Mouse (Mus musculus) kidney, embryonic 14.5 days (tissue): Measurements from ENCODE around the gene Katnal1. TPM values are rescaled to one million over a fixed set of nuclear protein-coding genes. Genes with fewer than 3 reads are reported as not detected.

Experiments
- ATAC-seq: fragments of 200-750 bp; cut with Nextera tagmentation; 2 replicates; pipeline ENCODE4 v1.8.0; 2017; ENCODE audit warnings: moderate number of reproducible peaks, mild to moderate bottlenecking, moderate TSS enrichment, moderate library complexity; ENCODE audit not compliant: low FRiP score, low TSS enrichment
- H3K27ac ChIP-seq: fragments of 300-500 bp; sonication (generic); 2 replicates; pipeline ENCODE4 v1.5.1; 2014; ENCODE audit warnings: low read depth, mild to moderate bottlenecking, low read length, moderate library complexity, mixed read lengths
- H3K27me3 ChIP-seq: fragments of 300-500 bp; sonication (generic); 2 replicates; pipeline ENCODE4 v1.6.1; 2014; ENCODE audit warnings: mild to moderate bottlenecking, low read length; ENCODE audit not compliant: control insufficient read depth, insufficient read depth
- H3K36me3 ChIP-seq: fragments of 300-500 bp; sonication (generic); 2 replicates; pipeline ENCODE4 v1.6.1; 2014; ENCODE audit warnings: low read length, mixed read lengths; ENCODE audit not compliant: control insufficient read depth, insufficient read depth
- H3K4me1 ChIP-seq: fragments of 300-500 bp; sonication (generic); 2 replicates; pipeline ENCODE4 v1.6.1; 2014; ENCODE audit warnings: low read length, mixed read lengths; ENCODE audit not compliant: control insufficient read depth, insufficient read depth
- H3K4me2 ChIP-seq: fragments of 300-500 bp; sonication (generic); replicated peaks from 2 replicates; pipeline ENCODE4 v1.6.1; 2014; ENCODE audit warnings: low read depth, mild to moderate bottlenecking, low read length
- H3K4me3 ChIP-seq: fragments of 300-500 bp; sonication (generic); 2 replicates; pipeline ENCODE4 v1.5.1; 2014; ENCODE audit warnings: mild to moderate bottlenecking, low read length
- H3K9ac ChIP-seq: fragments of 300-500 bp; sonication (generic); 2 replicates; pipeline ENCODE4 v1.6.1; 2014; ENCODE audit warnings: low read depth, mild to moderate bottlenecking, low read length, moderate library complexity
- H3K9me3 ChIP-seq: fragments of 300-500 bp; sonication (generic); 2 replicates; pipeline ENCODE4 v1.6.1; 2016; ENCODE audit warnings: low read length; ENCODE audit not compliant: control insufficient read depth
- WGBS: fragments of 180-500 bp; shearing (Covaris S2); extraction: QIAGEN DNeasy Blood & Tissue Kit; methylation state at CpG from one replicate; pipeline ENCODE4 v1.1.7; 2014; 5-methylcytosine and 5-hydroxymethylcytosine counted together
- polyA plus RNA-seq: library from polyadenylated mRNA; unstranded; fragments of >200 nt; fragmentation: Nextera tagmentation; extraction: Ambion mirVana; gene quantifications from 2 replicates; pipeline ENCODE4 v1.2.1, GENCODE M21; 2014

Gene Katnal1
- polyA plus RNA-seq, 1 experiment from 2014 or later: 13.3 TPM

GRCm38 (mm10) chr5:148927717-148928223 is 1.4 kb downstream of the Katnal1 start:
- Histone ChIP-seq H3K9me3 (no peaks in the 10 kb centered on the region), H3K27ac (no peak overlapping the region), H3K36me3 (peaks cover 3% of the 10 kb centered on the region; the same call in 1 of the 2 replicates), H3K4me3 (peak overlapping the region; percentile 78), H3K4me1 (peaks cover 17% of the 10 kb centered on the region), H3K27me3 (no peaks in the 10 kb centered on the region), H3K4me2 (peak overlapping the region; percentile 86), H3K9ac (peak overlapping the region; percentile 81)
- 39% methylated on average over 5 of the region's 5 CpGs for WGBS
- no peak for ATAC-seq

- H3K4me3 ChIP-seq: no peak overlapping the region
- no peaks in the 10 kb centered on the region for H3K27me3 ChIP-seq
- 69% methylated on average over 12 of the region's 12 CpGs for WGBS
Measured at GRCm38 (mm10) chr5:148924586-148924985, 4.5 kb downstream of the Katnal1 start.

GRCm38 (mm10) chr5:148924051-148924450 is 5.1 kb downstream of the Katnal1 start:
- ATAC-seq: no peak
- 67% methylated on average over 9 of the region's 9 CpGs for WGBS
- no peaks in the 10 kb centered on the region for H3K9me3 ChIP-seq
- peaks cover 3% of the 10 kb centered on the region; the same call in 1 of the 2 replicates for H3K36me3 ChIP-seq
- no peak overlapping the region for H3K27ac ChIP-seq
- peaks cover 16% of the 10 kb centered on the region for H3K4me1 ChIP-seq
- H3K4me3 ChIP-seq: no peak overlapping the region
- H3K9ac ChIP-seq: no peak overlapping the region
- H3K4me2 ChIP-seq: no peak overlapping the region
- H3K27me3 ChIP-seq: no peaks in the 10 kb centered on the region

More at GRCm38 (mm10) chr5:148924586-148924985, 4.5 kb downstream of the Katnal1 start:
- no peak for ATAC-seq
- Histone ChIP-seq H3K4me2 (no peak overlapping the region), H3K9me3 (no peaks in the 10 kb centered on the region), H3K4me1 (peaks cover 17% of the 10 kb centered on the region), H3K9ac (no peak overlapping the region), H3K36me3 (peaks cover 3% of the 10 kb centered on the region; the same call in 1 of the 2 replicates), H3K27ac (no peak overlapping the region)

GRCm38 (mm10) chr5:148923408-148923807 is 5.7 kb downstream of the Katnal1 start:
- peak; percentile 38; the same call in 1 of the 2 replicates for ATAC-seq

GRCm38 (mm10) chr5:148922773-148923172 is 6.3 kb downstream of the Katnal1 start:
- no peak overlapping the region for H3K4me2 ChIP-seq
- H3K9me3 ChIP-seq: no peaks in the 10 kb centered on the region
- no peaks in the 10 kb centered on the region for H3K27me3 ChIP-seq
- H3K27ac ChIP-seq: no peak overlapping the region
- H3K4me3 ChIP-seq: no peak overlapping the region
- ATAC-seq: no peak
- 77% methylated on average over 5 of the region's 5 CpGs for WGBS
- peaks cover 18% of the 10 kb centered on the region for H3K4me1 ChIP-seq
- H3K9ac ChIP-seq: no peak overlapping the region
- H3K36me3 ChIP-seq: peaks cover 3% of the 10 kb centered on the region; the same call in 1 of the 2 replicates

More at GRCm38 (mm10) chr5:148923408-148923807, 5.7 kb downstream of the Katnal1 start:
- Histone ChIP-seq H3K4me1 (peaks cover 20% of the 10 kb centered on the region), H3K27ac (no peak overlapping the region), H3K4me2 (no peak overlapping the region), H3K27me3 (no peaks in the 10 kb centered on the region), H3K9ac (no peak overlapping the region), H3K9me3 (no peaks in the 10 kb centered on the region), H3K4me3 (no peak overlapping the region), H3K36me3 (peaks cover 3% of the 10 kb centered on the region; the same call in 1 of the 2 replicates)
- WGBS: 20% methylated on average over 10 of the region's 10 CpGs

- Histone ChIP-seq H3K27ac (no peak overlapping the region), H3K4me3 (no peak overlapping the region), H3K4me1 (0 out of 2 replicates have a peak, but pooled peaks cover 6% of the 10 kb centered on the region), H3K9me3 (no peaks in the 10 kb centered on the region), H3K4me2 (no peak overlapping the region), H3K36me3 (peaks cover 7% of the 10 kb centered on the region), H3K9ac (no peak overlapping the region), H3K27me3 (no peaks in the 10 kb centered on the region)
- WGBS: 61% methylated on average over 5 of the region's 5 CpGs
- ATAC-seq: 0 out of 2 replicates have a peak, but pooled peaks have one; percentile 59
Measured at GRCm38 (mm10) chr5:148918049-148918448, 11.1 kb downstream of the Katnal1 start.

- Histone ChIP-seq H3K4me1 (0 out of 2 replicates have a peak, but pooled peaks cover 6% of the 10 kb centered on the region), H3K9ac (no peak overlapping the region), H3K9me3 (no peaks in the 10 kb centered on the region), H3K27me3 (no peaks in the 10 kb centered on the region), H3K36me3 (peaks cover 7% of the 10 kb centered on the region), H3K27ac (no peak overlapping the region), H3K4me3 (no peak overlapping the region), H3K4me2 (no peak overlapping the region)
- no peak for ATAC-seq
- WGBS: 89% methylated on average over 6 of the region's 6 CpGs
Measured at GRCm38 (mm10) chr5:148916775-148917174, 12.3 kb downstream of the Katnal1 start.

- H3K27ac ChIP-seq: no peak overlapping the region
- no peak overlapping the region for H3K4me2 ChIP-seq
- 27% methylated on average over 3 of the region's 3 CpGs for WGBS
- peaks cover 7% of the 10 kb centered on the region for H3K36me3 ChIP-seq
- peaks cover 10% of the 10 kb centered on the region for H3K4me1 ChIP-seq
- H3K4me3 ChIP-seq: no peak overlapping the region
- H3K9me3 ChIP-seq: no peaks in the 10 kb centered on the region
- no peak overlapping the region for H3K9ac ChIP-seq
- ATAC-seq: no peak
- H3K27me3 ChIP-seq: no peaks in the 10 kb centered on the region
Measured at GRCm38 (mm10) chr5:148912262-148912661, 16.9 kb downstream of the Katnal1 start.

- Histone ChIP-seq H3K4me1 (peaks cover 10% of the 10 kb centered on the region), H3K4me3 (no peak overlapping the region), H3K9ac (no peak overlapping the region), H3K27me3 (no peaks in the 10 kb centered on the region), H3K9me3 (no peaks in the 10 kb centered on the region), H3K36me3 (no peaks in the 10 kb centered on the region), H3K4me2 (no peak overlapping the region), H3K27ac (no peak overlapping the region)
- WGBS: 91% methylated on average over 4 of the region's 4 CpGs
- ATAC-seq: no peak
Measured at GRCm38 (mm10) chr5:148910066-148910465, 19.1 kb downstream of the Katnal1 start.
